Comparison of ENCODE assay signal across 20 mouse cellular contexts in the genomic region with DNA sequence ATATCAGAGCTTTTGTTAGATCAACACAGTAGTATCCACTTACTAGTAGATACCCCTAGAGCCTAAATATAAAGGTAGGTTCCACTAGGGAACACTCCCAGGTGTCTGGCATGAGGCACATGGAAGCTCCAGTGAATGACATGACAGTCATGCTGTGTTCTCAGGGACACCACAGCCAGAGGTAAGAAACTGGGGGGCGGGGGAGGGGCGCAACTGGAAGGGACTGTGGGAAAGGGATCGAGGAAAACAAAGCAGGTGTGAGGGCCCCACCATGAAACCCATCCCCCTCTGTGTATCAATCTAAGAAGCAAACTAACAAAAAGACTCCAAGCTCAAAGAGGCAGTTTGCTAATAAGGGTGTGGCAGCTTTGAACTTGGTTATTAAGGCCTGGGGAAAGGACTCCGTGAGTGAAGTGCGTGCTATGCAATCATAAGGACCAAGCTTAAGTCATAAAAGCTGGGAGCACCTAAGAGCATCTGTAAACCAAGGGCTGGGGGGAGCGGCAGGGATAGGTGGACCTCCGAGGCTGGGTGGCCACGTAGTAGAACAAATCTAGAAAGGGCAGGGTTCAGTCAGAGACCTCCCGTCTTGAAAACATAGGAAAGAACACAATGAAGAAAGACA. TPM values are rescaled to one million over a fixed set of nuclear protein-coding genes. Genes with fewer than 3 reads are reported as not detected.
"Had no signal": no experiment of that assay in that cellular context is flagged by ENCODE, and none has a peak within 500 bp of the region (broad histone marks: within the 10 kb centered on the region; RNA-seq: fewer than 3 reads in every experiment).

No protein-coding gene starts in this region.

- H3K4me1 ChIP-seq: liver, embryonic 13.5 days; liver, embryonic 15.5 days; midbrain, embryonic 15.5 days; neural tube, embryonic 12.5 days; stomach, embryonic 15.5 days had no signal

- H3K4me3 ChIP-seq: liver, embryonic 13.5 days; liver, embryonic 15.5 days; megakaryocyte, embryonic 14.5 days; midbrain, embryonic 13.5 days; midbrain, embryonic 15.5 days; neural tube, embryonic 12.5 days; stomach, embryonic 15.5 days had no signal

- DNase-seq: liver, embryonic 13.5 days; liver, postnatal 0 days; lung, embryonic 14.5 days; lung, postnatal 14 days; right cerebral cortex, postnatal 14 days; thymus, adult 18-20 months; thymus, postnatal 14 days; thymus, postnatal 36 days had no signal

- H3K9me3 ChIP-seq: liver, embryonic 13.5 days; liver, embryonic 15.5 days; megakaryocyte, embryonic 14.5 days; midbrain, embryonic 13.5 days; midbrain, embryonic 15.5 days; neural tube, embryonic 12.5 days; stomach, embryonic 15.5 days had no signal

- ATAC-seq: liver, postnatal 0 days; midbrain, embryonic 13.5 days; midbrain, embryonic 15.5 days had no signal

- H3K27me3 ChIP-seq: liver, embryonic 13.5 days; liver, embryonic 15.5 days; megakaryocyte, embryonic 14.5 days; midbrain, embryonic 13.5 days; midbrain, embryonic 15.5 days; neural tube, embryonic 12.5 days; stomach, embryonic 15.5 days had no signal

- H3K4me2 ChIP-seq: liver, embryonic 13.5 days; liver, embryonic 15.5 days; lung, embryonic 14.5 days; midbrain, embryonic 11.5 days; midbrain, embryonic 13.5 days; midbrain, embryonic 15.5 days; neural tube, embryonic 12.5 days; stomach, embryonic 15.5 days had no signal

- H3K36me3 ChIP-seq: liver, embryonic 13.5 days; liver, embryonic 15.5 days; midbrain, embryonic 13.5 days; midbrain, embryonic 15.5 days; neural tube, embryonic 12.5 days; stomach, embryonic 15.5 days had no signal

- H3K27ac ChIP-seq: liver, embryonic 13.5 days; liver, embryonic 15.5 days; macrophage; midbrain, embryonic 13.5 days; midbrain, embryonic 15.5 days; neural tube, embryonic 12.5 days; stomach, embryonic 15.5 days; stomach, postnatal 0 days had no signal

- H3K9ac ChIP-seq: liver, embryonic 13.5 days; liver, embryonic 15.5 days; liver, postnatal 0 days; lung, embryonic 14.5 days; midbrain, embryonic 13.5 days; midbrain, embryonic 15.5 days; neural tube, embryonic 12.5 days; stomach, embryonic 15.5 days had no signal

RNA-seq across cellular contexts. Expression of gene Gm9913, which starts 57.5 kb away (rescaled TPM):
- total RNA-seq: megakaryocyte progenitor cell, adult 5-6 weeks; monocyte, adult 5-6 weeks; neutrophil, adult 5-6 weeks had no signal
- polyA plus RNA-seq: liver, embryonic 13.5 days; liver, postnatal 0 days; macrophage had no signal
